Mouse (Mus musculus): ENCODE measurements around the gene Cyb5r3.

- TF ChIP-seq CTCF (IDR thresholded peaks at IDR 0.05; ENCODE audit: extremely low read depth, insufficient read depth, insufficient read length, insufficient replicate concordance), result no peak
- no peak for TF ChIP-seq POLR2A (IDR thresholded peaks at IDR 0.05; ENCODE audit: low read depth, low read length)
These were observed 9.4 kb downstream of the Cyb5r3 start for GRCm38 (mm10) chr15:83162818-83163485.

Data from spleen, adult 2 months (tissue).